Mouse (Mus musculus) heart, adult 8-10 months (tissue): ENCODE measurements around the gene Ddx41. TPM values are rescaled to one million over a fixed set of nuclear protein-coding genes. Genes with fewer than 3 reads are reported as not detected.
A peak's percentile ranks its signal among the peaks of the same experiment; 100 is the strongest.

Experiments used
- DNase-seq: peaks from one replicate; pipeline ENCODE4 v3.0.0; 2022; ENCODE audit warnings: low spot score
- total RNA-seq, 4 experiments: library from RNA; stranded (reverse); gene quantifications; 2 replicates each; pipeline ENCODE4 v1.2.4; 2022

The Ddx41 gene
- total RNA-seq, 4 experiments from 2014 or later: 11.8 to 17.0 (median 13.7) TPM

- DNase-seq: no peak
Measured at GRCm38 (mm10) chr13:55542891-55543290, 6.4 kb upstream of the Ddx41 start.

- no peak for DNase-seq
Measured at GRCm38 (mm10) chr13:55540933-55541332, 4.5 kb upstream of the Ddx41 start.

GRCm38 (mm10) chr13:55535796-55536193 is 663 bp downstream of the Ddx41 start:
- DNase-seq: no peak

- no peak for DNase-seq
Measured at GRCm38 (mm10) chr13:55535191-55535590, 1.3 kb downstream of the Ddx41 start.

- no peak for DNase-seq
Measured at GRCm38 (mm10) chr13:55529198-55529915, 7.1 kb downstream of the Ddx41 start, which contains the start of gene Dok3. Gene Dok3, minus strand, starts transcription at chr13:55529296.

GRCm38 (mm10) chr13:55527834-55528772 is 8.4 kb downstream of the Ddx41 start:
- DNase-seq: peak; percentile 32

GRCm38 (mm10) chr13:55527212-55527611 is 9.2 kb downstream of the Ddx41 start:
- no peak for DNase-seq

GRCm38 (mm10) chr13:55525733-55526553 is 10.5 kb downstream of the Ddx41 start:
- no peak for DNase-seq

GRCm38 (mm10) chr13:55523951-55524600 is 12.4 kb downstream of the Ddx41 start:
- no peak for DNase-seq

- peak; percentile 34 for DNase-seq
Measured at GRCm38 (mm10) chr13:55523278-55523677, 13.2 kb downstream of the Ddx41 start.

- peak; percentile 31 for DNase-seq
Measured at GRCm38 (mm10) chr13:55522730-55523129, 13.7 kb downstream of the Ddx41 start.

- no peak for DNase-seq
Measured at GRCm38 (mm10) chr13:55519606-55520005, 16.9 kb downstream of the Ddx41 start.

GRCm38 (mm10) chr13:55516955-55517354 is 19.5 kb downstream of the Ddx41 start:
- peak; percentile 86 for DNase-seq

GRCm38 (mm10) chr13:55513828-55514227 is 22.6 kb downstream of the Ddx41 start:
- no peak for DNase-seq

- DNase-seq: peak; percentile 91
Measured at GRCm38 (mm10) chr13:55513111-55513748, 23.2 kb downstream of the Ddx41 start, which contains the start of gene Pdlim7. Gene Pdlim7, minus strand, starts transcription at chr13:55513676.

GRCm38 (mm10) chr13:55512379-55513031 is 24.0 kb downstream of the Ddx41 start:
- DNase-seq: peak; percentile 56

- no peak for DNase-seq
Measured at GRCm38 (mm10) chr13:55511492-55511861, 25.0 kb downstream of the Ddx41 start.

- DNase-seq: peak; percentile 93
Measured at GRCm38 (mm10) chr13:55510668-55511491, 25.6 kb downstream of the Ddx41 start.

- DNase-seq: no peak
Measured at GRCm38 (mm10) chr13:55510332-55510667, 26.2 kb downstream of the Ddx41 start.
